Mouse (Mus musculus): ENCODE measurements around the gene Gm49510.

- no peak for TF ChIP-seq CTCF (IDR thresholded peaks at IDR 0.05; ENCODE audit: low read depth, low read length)
- TF ChIP-seq TAL1 (conservative IDR thresholded peaks at IDR 0.05; ENCODE audit: low read depth, low read length) = no peak
- TF ChIP-seq GATA1 (IDR thresholded peaks at IDR 0.05; ENCODE audit: borderline replicate concordance, low read length) = no peak
- TF ChIP-seq POLR2AphosphoS5 (IDR thresholded peaks at IDR 0.05; ENCODE audit: insufficient replicate concordance, low read depth, low read length) = no peak
Observed at GRCm38 (mm10) chr15:78918126-78918525, 18.7 kb downstream of the Gm49510 start.

Measured in G1E (cell line).